Mouse (Mus musculus) limb, embryonic 10.5 days (tissue): ENCODE data around the gene Mesd. TPM values are rescaled to one million over a fixed set of nuclear protein-coding genes. Genes with fewer than 3 reads are reported as not detected.

ENCODE experiments used
- DNase-seq: peaks from one replicate; pipeline ENCODE4 v3.0.0-alpha.2; 2017; ENCODE audit warnings: low spot score
- H3K27ac ChIP-seq: fragments of 300-500 bp; sonication (generic); 2 replicates; pipeline ENCODE4 v1.5.1; 2016; ENCODE audit warnings: mild to moderate bottlenecking
- H3K27me3 ChIP-seq: fragments of 300-500 bp; sonication (generic); 2 replicates; pipeline ENCODE4 v1.6.1; 2016; ENCODE audit warnings: low read depth, mild to moderate bottlenecking; ENCODE audit not compliant: poor library complexity, severe bottlenecking
- H3K36me3 ChIP-seq: fragments of 300-500 bp; sonication (generic); 2 replicates; pipeline ENCODE4 v1.6.1; 2016; ENCODE audit warnings: mild to moderate bottlenecking, moderate library complexity
- H3K4me1 ChIP-seq: fragments of 300-500 bp; sonication (generic); 2 replicates; pipeline ENCODE4 v1.6.1; 2016
- H3K4me3 ChIP-seq: fragments of 300-500 bp; sonication (generic); 2 replicates; pipeline ENCODE4 v1.5.1; 2016; ENCODE audit warnings: mild to moderate bottlenecking, moderate library complexity
- H3K9me3 ChIP-seq: fragments of 300-500 bp; sonication (generic); replicated peaks from 2 replicates; pipeline ENCODE4 v1.6.1; 2016; ENCODE audit warnings: mild to moderate bottlenecking
- WGBS: fragments of 180-500 bp; shearing (Covaris S2); methylation state at CpG from one replicate; pipeline ENCODE4 v1.1.7; 2016; 5-methylcytosine and 5-hydroxymethylcytosine counted together
- polyA plus RNA-seq: library from polyadenylated mRNA; unstranded; fragments of >200 nt; fragmentation: Nextera tagmentation; extraction: Ambion mirVana; gene quantifications from 2 replicates; pipeline ENCODE4 v1.2.1, GENCODE M21; 2016

The Mesd gene
- polyA plus RNA-seq, 1 experiment from 2014 or later, result 104 TPM

DNA sequence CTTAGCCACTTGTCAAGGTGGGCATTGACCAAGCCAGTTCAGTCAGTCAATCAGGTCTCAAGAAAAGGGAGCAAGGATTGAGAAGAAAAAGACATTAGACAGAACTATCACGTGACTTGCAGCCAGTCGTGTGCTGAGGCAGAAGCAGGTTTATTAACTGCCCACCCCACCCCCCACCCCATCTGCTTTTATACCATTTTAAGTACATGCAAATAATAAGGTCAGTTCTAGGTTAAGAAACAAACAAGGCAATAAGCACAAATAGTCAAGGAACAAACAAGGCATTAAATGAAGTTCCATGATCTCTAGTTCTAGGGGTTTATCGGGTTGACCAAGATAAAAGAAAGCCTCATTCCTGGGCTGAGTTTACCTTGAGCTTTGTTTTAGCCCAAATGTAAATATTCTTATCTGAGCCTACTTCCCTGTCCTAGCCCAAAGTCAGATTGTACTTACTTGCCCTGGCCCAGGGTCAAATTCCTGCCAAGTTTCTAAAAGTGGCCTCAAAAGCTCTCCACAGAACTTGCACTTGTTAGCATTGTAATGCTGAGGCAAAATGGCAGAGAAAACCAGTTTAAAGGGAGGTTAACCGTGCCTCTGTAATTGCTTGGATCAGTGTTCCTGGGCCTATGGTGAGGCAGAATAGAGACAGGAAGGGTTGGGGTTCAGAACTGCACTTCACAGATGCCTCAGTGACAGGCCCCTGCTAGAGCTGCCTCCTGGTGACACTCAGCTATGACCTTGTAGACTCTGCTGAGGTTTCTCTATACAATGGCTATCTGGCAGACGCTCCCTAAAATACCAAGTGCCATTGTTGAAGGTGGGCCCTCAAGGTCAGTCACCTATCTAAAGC is 18.3 kb downstream of the Mesd start:
- H3K27me3 ChIP-seq, result no peaks in the 10 kb centered on the region
- H3K36me3 ChIP-seq, result peaks cover 45% of the 10 kb centered on the region
- 76% methylated on average over 5 of the region's 5 CpGs for WGBS
- DNase-seq, result no peak
- H3K9me3 ChIP-seq, result no peaks in the 10 kb centered on the region
- no peak overlapping the region for H3K27ac ChIP-seq
- no peaks in the 10 kb centered on the region for H3K4me1 ChIP-seq
- no peak overlapping the region for H3K4me3 ChIP-seq

- Histone ChIP-seq H3K9me3 (no peaks in the 10 kb centered on the region), H3K27me3 (no peaks in the 10 kb centered on the region), H3K4me3 (no peak overlapping the region), H3K27ac (no peak overlapping the region), H3K4me1 (no peaks in the 10 kb centered on the region), H3K36me3 (peaks cover 22% of the 10 kb centered on the region)
- WGBS, result 92% methylated on average over 3 of the region's 3 CpGs
- no peak for DNase-seq
Measured at GRCm38 (mm10) chr7:83904831-83905230, 20.6 kb downstream of the Mesd start.

DNA sequence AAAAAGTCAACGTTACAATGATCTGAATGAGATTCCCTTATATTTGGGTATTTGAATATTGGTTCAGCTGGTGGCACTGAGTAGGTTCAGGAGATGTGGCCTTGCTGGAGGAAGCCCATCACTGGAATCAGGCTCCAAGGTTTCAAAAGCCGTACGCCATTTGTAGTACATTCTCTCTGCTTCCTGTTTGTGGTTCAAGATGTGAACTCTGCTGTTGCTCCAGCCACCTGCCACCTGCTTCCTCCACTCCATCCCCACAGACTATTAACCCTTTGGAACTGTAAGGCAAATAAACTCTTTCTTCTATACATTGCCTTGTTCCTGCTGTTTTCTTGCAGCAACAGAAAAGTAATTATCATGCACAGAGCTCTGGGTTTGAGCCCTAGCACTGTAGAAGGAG is 27.6 kb downstream of the Mesd start:
- H3K4me1 ChIP-seq, result no peaks in the 10 kb centered on the region
- no peaks in the 10 kb centered on the region for H3K9me3 ChIP-seq
- 80% methylated on average over 3 of the region's 3 CpGs for WGBS

DNA sequence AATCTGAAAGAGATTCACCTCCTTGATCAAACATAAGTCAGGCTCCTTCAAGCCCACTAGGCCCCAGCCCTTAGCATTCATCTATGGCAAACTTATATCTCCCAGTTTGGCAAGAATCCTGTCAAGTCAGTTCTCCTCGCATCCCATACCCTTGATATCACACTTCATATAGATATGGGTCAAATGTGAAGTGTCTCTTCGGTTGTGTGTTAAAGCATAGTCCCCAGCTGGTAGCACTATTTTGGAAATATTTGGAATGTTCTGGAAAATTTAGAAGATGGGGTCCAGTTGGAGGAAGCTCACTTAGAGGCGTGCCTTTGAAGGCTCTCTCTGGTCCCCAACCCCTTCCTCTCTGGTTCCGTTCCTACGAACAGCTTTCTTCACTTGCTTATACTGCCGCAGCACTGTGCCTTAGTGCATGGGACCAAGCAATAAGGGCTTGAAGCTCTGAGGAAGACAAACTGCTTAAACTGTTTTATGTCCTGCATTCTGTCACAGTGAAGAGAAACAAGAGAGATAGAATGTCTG is 29.2 kb downstream of the Mesd start:
- Histone ChIP-seq H3K4me1 (no peaks in the 10 kb centered on the region), H3K4me3 (no peak overlapping the region), H3K27ac (no peak overlapping the region), H3K9me3 (no peaks in the 10 kb centered on the region), H3K27me3 (no peaks in the 10 kb centered on the region), H3K36me3 (no peaks in the 10 kb centered on the region)
- DNase-seq, result no peak
- WGBS, result 91% methylated on average over 6 of the region's 6 CpGs

More for the DNA sequence above, 27.6 kb downstream of the Mesd start:
- no peak for DNase-seq
- Histone ChIP-seq H3K36me3 (no peaks in the 10 kb centered on the region), H3K27me3 (no peaks in the 10 kb centered on the region), H3K27ac (no peak overlapping the region), H3K4me3 (no peak overlapping the region)

DNA sequence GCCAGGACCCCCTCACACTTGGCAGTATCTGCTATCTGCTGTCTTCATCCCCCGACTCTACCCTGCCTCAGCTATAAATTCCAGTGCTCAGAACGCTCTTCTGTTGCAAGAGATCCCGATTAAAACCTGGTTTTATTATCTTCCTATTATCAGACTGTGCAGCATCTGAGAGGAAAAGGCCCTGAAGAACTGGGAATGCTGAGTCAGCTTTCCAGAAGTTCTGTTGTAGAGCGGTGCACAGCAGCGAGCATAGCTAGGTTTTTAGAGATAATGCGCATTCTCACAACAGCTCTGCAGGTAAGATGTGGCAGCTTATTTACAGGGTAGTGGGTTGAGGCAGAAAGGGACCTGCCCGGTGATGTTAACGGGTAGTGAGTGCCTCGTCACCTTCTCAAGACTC is 29.7 kb downstream of the Mesd start:
- 81% methylated on average over 9 of the region's 9 CpGs for WGBS
- no peak for DNase-seq

DNA sequence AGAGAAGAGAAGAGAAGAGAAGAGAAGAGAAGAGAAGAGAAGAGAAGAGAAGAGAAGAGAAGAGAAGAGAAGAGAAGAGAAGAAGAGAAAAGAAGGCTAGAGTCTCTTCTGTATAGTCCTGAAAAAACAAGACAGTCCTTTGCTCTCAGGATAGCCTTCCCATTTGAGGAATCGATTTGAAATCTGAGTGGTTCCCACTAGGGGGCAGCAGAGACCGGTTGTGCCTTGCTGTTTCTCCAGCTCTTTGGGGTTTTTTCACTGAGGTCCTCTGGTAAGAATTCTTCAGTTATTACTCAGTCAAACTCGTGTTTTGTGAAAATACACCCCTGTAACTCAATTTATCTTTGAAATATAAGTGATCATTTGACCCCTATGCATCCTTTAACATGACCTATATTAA is 30.3 kb downstream of the Mesd start:
- no peaks in the 10 kb centered on the region for H3K9me3 ChIP-seq
- H3K36me3 ChIP-seq, result no peaks in the 10 kb centered on the region
- WGBS, result 5% methylated on average over 3 of the region's 3 CpGs
- H3K4me1 ChIP-seq, result no peaks in the 10 kb centered on the region
- H3K27me3 ChIP-seq, result no peaks in the 10 kb centered on the region
- H3K27ac ChIP-seq, result no peak overlapping the region
- H3K4me3 ChIP-seq, result no peak overlapping the region
- DNase-seq, result peak; percentile 88

More for the DNA sequence above, 29.7 kb downstream of the Mesd start:
- Histone ChIP-seq H3K36me3 (no peaks in the 10 kb centered on the region), H3K27ac (no peak overlapping the region), H3K4me3 (no peak overlapping the region), H3K4me1 (no peaks in the 10 kb centered on the region), H3K27me3 (no peaks in the 10 kb centered on the region), H3K9me3 (no peaks in the 10 kb centered on the region)

DNA sequence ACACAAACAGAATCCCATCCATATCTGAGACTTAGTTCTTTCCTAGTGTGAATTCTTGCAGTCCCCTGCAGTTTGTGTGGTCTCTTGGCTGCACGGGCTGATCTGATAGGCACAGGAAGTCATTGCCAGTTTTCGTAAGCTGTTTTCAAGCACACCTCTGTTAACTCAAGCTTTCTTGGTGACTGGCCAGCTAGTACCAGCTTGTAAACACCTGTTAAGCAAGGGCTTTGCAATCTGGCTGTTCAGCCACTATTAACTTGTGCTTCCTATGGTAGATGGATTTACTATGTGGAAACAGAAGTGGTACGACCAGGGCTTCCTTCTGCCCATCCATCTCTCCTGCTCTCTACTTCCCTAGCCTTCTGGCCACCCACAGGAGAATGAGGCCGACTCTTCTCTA is 36.0 kb downstream of the Mesd start:
- Histone ChIP-seq H3K36me3 (no peaks in the 10 kb centered on the region), H3K27me3 (no peaks in the 10 kb centered on the region), H3K4me3 (no peak overlapping the region), H3K9me3 (no peaks in the 10 kb centered on the region), H3K4me1 (no peaks in the 10 kb centered on the region), H3K27ac (no peak overlapping the region)
- 76% methylated on average over 4 of the region's 4 CpGs for WGBS
- no peak for DNase-seq

GRCm38 (mm10) chr7:83921637-83922036 is 37.4 kb downstream of the Mesd start:
- no peak for DNase-seq
- 42% methylated on average over 3 of the region's 3 CpGs for WGBS
- Histone ChIP-seq H3K36me3 (no peaks in the 10 kb centered on the region), H3K4me3 (no peak overlapping the region), H3K9me3 (no peaks in the 10 kb centered on the region), H3K27me3 (no peaks in the 10 kb centered on the region), H3K4me1 (no peaks in the 10 kb centered on the region), H3K27ac (no peak overlapping the region)

DNA sequence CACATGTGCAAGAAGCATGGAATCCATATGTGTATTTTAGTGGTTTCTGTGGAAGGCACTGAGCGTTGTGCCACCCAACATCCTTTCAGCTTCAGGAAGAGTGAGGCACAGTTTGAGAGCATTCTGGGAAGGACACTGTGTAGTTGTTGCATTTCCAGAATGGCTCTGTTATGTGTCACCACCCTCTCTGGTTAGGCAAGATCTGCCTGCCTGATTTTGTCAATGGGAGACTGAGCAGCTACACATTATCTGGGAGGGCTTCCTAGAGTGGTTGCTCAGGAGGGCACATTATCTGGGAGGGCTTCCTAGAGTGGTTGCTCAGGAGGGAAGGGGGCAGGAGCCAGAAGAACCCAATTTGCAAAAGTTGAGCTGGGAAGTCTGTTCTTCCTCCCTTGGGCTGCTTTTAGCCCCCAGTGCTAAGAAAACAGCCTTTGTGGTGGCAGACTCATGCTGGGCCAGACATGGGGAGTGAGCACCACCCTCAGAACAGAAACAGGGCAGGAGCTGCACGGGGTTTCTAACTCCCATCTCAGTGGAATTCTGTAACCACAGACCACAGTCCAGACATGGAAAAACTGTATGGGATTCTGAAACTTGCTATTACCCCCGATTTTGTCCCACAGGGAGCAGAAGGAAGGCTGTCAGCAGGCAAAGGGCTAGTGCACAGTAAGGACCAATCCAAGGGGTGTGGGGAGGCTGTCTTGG is 54.9 kb downstream of the Mesd start:
- WGBS, result 77% methylated on average over 3 of the region's 3 CpGs
- no peaks in the 10 kb centered on the region for H3K36me3 ChIP-seq
- no peak overlapping the region for H3K4me3 ChIP-seq
- H3K4me1 ChIP-seq, result no peaks in the 10 kb centered on the region
- no peaks in the 10 kb centered on the region for H3K27me3 ChIP-seq
- H3K9me3 ChIP-seq, result no peaks in the 10 kb centered on the region
- DNase-seq, result no peak
- H3K27ac ChIP-seq, result no peak overlapping the region

GRCm38 (mm10) chr7:83940136-83940535 is 55.9 kb downstream of the Mesd start:
- no peaks in the 10 kb centered on the region for H3K36me3 ChIP-seq
- DNase-seq, result no peak
- H3K9me3 ChIP-seq, result no peaks in the 10 kb centered on the region
- no peak overlapping the region for H3K27ac ChIP-seq
- H3K27me3 ChIP-seq, result no peaks in the 10 kb centered on the region
- 83% methylated on average over 2 of the region's 2 CpGs for WGBS
- H3K4me3 ChIP-seq, result no peak overlapping the region
- H3K4me1 ChIP-seq, result no peaks in the 10 kb centered on the region

DNA sequence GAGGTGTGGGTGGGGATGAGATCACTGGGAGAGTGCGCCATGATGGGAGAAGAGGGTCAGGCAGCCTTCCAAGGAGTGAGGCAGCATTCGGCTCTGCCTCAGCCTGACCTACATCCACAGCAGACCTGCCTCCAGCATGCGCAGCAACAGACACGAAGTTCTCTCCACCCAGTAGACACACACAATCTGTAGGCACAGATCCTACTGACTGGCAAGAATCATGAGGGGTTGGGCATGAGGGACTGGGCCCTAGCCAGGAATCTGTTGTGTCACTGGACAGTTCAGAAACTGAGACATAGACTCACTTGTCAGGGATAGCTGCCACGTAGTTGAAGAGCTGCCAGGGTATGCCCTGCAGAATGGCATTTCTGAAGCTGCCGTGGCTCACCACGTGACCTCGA is 57.4 kb downstream of the Mesd start:
- Histone ChIP-seq H3K27ac (no peak overlapping the region), H3K4me1 (no peaks in the 10 kb centered on the region), H3K36me3 (no peaks in the 10 kb centered on the region), H3K9me3 (no peaks in the 10 kb centered on the region), H3K4me3 (no peak overlapping the region), H3K27me3 (no peaks in the 10 kb centered on the region)
- DNase-seq, result no peak
- 85% methylated on average over 8 of the region's 8 CpGs for WGBS

- no peaks in the 10 kb centered on the region for H3K4me1 ChIP-seq
- no peak for DNase-seq
- H3K9me3 ChIP-seq, result no peaks in the 10 kb centered on the region
- H3K36me3 ChIP-seq, result no peaks in the 10 kb centered on the region
- no peak overlapping the region for H3K4me3 ChIP-seq
- WGBS, result 70% methylated on average over 7 of the region's 7 CpGs
- no peak overlapping the region for H3K27ac ChIP-seq
- no peaks in the 10 kb centered on the region for H3K27me3 ChIP-seq
Measured at GRCm38 (mm10) chr7:83948743-83949142, 64.5 kb downstream of the Mesd start.

GRCm38 (mm10) chr7:83949662-83950061 is 65.4 kb downstream of the Mesd start:
- DNase-seq, result no peak
- Histone ChIP-seq H3K9me3 (no peaks in the 10 kb centered on the region), H3K4me1 (no peaks in the 10 kb centered on the region), H3K4me3 (no peak overlapping the region), H3K36me3 (no peaks in the 10 kb centered on the region), H3K27ac (no peak overlapping the region), H3K27me3 (no peaks in the 10 kb centered on the region)
- 91% methylated on average over 6 of the region's 6 CpGs for WGBS
